Mouse (Mus musculus): ENCODE results near the gene Slc25a34. TPM values are rescaled to one million over a fixed set of nuclear protein-coding genes. Genes with fewer than 3 reads are reported as not detected.

The Slc25a34 gene
- total RNA-seq, 2 experiments from 2014 or later = 3.9 to 4.1 TPM

GRCm38 (mm10) chr4:141645988-141646387, 22.4 kb upstream of the Slc25a34 start:
- no peak for DNase-seq (ENCODE audit: low spot score in 2 of 2)

DNA sequence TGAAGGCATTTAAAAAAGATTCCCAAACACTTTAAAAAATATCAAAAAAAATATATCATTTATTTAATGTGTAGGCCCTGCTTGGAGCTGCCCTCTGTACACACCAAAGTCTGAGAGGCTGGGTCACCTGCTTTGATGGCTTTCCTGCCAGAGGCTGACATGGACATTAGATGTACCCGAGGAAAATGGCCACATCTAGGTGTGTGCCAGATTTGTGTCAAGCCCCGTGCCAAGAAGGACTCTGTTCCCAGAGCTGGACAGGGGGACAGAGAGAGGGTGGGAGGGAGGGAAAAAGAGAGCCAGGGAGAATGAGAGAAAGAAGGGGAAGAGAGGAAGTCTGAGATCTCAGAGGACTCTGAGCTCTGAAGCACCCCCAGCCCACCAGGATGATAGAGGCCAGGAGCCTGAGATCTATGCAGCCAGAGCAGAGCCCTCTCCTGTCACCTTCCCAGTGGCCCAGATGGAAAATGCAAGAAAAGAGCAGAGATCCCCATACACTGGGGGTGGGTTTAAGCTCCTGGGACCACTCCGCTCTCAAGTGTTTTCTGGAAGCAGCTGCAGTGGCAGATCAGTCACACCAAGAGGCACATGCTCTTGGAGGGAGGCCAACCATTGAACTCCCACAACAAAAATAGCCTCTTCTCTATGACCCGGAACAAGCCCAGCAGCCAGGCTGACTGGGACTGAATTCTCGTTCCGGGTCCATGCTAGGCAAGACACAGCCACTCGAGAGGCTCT, 19.7 kb upstream of the Slc25a34 start:
- peak; percentile 38 to 47 for DNase-seq (ENCODE audit: low spot score in 2 of 2)

DNA sequence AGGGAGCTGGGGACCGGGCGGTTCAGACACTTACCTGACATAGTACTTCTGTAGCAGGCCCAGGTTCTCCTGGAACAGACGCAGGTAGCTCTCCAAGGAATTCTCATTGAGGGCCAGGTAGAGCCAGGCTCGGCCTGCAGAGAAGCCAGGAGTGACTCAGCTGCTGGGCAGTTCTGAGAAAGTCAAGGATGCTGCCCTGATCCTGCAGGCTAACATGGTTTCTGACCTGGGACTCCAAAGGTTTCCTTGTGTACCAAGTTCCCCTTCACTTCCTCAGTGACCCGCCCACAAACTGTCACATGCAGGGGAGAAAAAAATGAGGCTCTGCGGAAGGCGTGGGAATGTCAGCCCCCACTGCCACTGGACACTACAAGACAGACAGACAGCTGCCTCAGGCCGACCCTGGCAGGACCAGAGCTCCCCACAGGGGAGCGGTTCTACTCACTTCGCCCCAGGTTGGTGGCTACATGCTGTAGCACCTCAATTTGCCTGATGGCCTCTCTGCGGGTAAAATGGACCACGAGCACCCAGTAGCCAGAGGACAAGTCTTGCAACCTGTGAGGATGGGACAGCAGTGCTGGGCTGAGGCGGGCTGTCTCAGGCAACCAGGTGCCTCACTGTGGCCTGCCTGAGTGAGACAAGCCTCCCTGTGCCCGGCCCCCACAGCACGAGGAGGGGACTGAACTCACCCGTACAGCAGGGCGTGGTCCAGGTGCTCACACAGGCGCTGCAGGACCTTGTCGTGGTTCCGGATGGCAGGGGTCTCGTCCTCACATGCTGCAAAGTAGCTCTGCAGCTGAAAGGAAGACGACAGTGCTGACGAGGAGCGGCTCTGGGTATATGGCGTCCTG, 18.6 kb upstream of the Slc25a34 start:
- DNase-seq (ENCODE audit: low spot score in 2 of 2) = no peak

- DNase-seq (ENCODE audit: low spot score in 2 of 2) = no peak
Observed at GRCm38 (mm10) chr4:141641353-141641771, 17.7 kb upstream of the Slc25a34 start.

DNA sequence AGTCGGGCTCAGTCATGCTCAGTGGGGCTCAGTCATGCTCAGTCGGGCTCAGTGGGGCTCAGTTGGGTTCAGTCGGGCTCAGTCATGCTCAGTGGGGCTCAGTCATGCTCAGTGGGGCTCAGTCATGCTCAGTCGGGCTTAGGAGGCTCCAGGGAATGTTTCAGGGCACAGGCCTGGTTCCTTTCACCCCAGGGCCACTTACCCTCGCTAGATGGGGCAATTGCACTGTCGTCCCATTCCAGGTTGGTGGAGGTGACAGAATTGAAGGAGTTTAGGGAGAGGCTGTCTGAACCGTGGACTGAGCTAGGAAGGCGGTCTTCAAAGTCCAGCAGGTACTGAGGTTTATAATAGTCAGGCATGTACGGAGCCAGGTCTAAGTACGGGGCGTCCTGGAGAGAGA, 15.9 kb upstream of the Slc25a34 start:
- no peak for DNase-seq (ENCODE audit: low spot score in 2 of 2)

DNA sequence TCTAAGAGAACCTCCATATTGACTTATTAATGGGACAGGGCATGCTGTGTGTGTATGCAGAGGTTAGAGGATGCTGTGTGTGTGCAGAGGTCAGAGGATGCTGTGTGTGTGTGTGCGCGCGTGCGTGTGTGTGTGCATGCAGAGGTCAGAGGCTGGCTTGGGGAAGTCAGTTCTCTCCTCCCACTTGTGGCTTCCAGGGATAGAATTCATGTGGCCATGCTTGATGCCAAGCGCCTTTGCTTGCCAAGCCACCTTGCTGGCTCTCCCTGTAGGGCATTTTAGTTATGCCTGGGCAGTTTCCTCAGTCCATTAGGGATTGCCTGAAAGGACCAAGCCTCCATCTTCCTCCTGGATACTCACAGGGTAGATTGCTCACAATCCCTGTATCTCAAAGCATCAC, 13.1 kb upstream of the Slc25a34 start:
- no peak for DNase-seq (ENCODE audit: low spot score in 2 of 2)

DNA sequence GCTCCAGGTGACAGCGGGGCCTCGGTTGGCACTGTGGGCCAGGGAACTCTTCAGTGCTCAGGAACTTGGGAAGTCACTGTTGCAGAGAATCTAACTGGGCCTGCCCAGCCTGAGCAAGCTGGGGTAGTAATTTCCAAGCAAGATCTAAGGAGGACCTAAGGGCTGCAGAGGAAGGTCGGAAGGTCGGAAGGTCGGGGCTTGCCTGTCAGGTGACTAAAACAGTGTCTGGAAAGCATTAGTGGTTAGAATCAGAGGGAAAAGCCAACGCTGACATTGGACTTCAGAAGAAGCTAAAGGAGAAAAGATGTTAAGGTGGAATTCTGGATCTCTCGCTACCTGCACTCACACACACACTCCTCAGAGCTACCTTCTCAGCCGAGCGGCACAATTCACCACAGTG, 12.4 kb upstream of the Slc25a34 start:
- DNase-seq (ENCODE audit: low spot score in 2 of 2) = no peak

GRCm38 (mm10) chr4:141632111-141632873, 8.7 kb upstream of the Slc25a34 start:
- no peak for DNase-seq (ENCODE audit: low spot score in 2 of 2)

- no peak for DNase-seq (ENCODE audit: low spot score in 2 of 2)
Observed at GRCm38 (mm10) chr4:141631250-141631649, 7.6 kb upstream of the Slc25a34 start.

GRCm38 (mm10) chr4:141630021-141630420, 6.4 kb upstream of the Slc25a34 start:
- no peak for DNase-seq (ENCODE audit: low spot score in 2 of 2)

DNA sequence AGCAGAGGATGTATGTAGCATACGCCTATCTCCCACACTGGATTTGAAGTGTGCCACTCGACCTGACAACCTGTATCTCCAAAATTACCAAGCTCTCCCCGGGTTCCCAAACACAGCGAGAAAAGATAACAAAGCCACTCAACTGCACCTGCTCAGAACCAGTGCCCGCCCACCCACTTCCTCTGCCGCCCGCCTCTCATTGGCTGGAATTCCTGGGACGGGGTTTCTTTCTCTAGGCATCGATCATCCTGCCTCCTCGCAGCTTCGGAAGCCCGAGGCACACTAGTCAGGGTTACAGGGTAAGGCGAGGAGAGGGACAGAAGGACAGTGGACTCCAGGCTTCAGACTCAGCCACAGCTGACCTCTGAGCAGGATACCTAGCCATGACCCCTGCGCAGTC, 5.0 kb upstream of the Slc25a34 start:
- DNase-seq (ENCODE audit: low spot score in 2 of 2) = no peak

- no peak for DNase-seq (ENCODE audit: low spot score in 2 of 2)
Observed at GRCm38 (mm10) chr4:141627502-141627901, 3.9 kb upstream of the Slc25a34 start.

DNA sequence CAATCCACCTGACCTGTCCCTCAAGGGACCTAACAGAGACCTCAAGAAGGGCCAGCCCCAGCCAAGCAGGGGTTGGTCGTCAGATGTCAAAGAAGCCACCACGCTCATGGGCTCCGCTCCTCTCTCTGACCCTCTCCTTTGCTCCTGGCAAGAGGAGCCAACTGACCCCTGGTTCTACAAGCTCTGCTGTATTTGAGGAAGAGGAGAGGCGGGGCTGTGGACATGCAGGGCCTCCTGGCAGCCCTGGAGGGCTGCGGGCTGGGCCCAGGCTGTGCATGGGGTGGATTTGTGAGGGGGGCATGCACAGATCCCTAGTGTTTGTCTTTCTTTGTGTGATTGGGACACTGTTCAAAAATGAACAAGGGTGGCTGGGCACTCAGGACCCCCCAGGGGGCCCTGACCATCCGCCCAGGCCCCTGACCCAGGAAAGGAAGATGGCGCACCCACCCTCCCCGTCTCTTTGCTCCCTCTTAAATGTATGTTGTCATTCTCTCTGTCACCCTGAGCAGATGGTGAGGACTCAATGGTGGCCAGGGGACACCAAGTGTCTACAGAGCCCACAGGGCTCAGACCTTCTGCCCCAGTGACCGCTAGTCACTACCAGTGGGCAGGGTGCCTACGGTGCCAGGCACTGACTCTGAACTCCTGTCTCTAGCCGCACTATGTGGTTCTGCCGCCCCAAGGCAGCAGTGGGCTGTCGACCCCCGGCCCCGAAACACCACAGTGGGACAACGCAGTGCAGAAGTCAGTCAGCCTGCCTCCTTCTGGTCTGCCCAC, 2.3 kb upstream of the Slc25a34 start:
- no peak for DNase-seq (ENCODE audit: low spot score in 2 of 2)

- DNase-seq (ENCODE audit: low spot score in 2 of 2) = peak in 1 of 2 experiments; percentile 34
Observed at GRCm38 (mm10) chr4:141624983-141625773, 1.6 kb upstream of the Slc25a34 start.

GRCm38 (mm10) chr4:141624134-141624533, 513 bp upstream of the Slc25a34 start:
- DNase-seq (ENCODE audit: low spot score in 2 of 2) = no peak

DNA sequence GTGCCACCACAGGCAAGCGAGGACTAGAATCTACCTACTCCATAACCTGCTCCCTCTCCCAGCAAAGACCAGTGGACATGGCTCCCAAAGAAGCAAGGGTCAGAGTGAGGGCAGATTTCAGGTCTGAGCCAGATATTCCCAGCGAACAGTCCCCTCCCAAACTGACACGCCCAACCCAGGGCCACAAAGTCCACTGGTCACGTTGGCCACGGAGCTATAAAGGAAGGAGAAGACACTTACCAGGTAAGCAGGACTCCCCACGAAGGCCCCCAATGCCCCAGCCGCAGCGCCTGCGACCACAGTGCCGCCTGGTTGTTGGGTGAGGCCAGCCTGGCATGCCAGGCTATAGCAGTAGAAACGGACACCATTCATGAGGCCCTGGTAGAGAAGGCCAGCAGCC, 584 bp downstream of the Slc25a34 start:
- no peak for DNase-seq (ENCODE audit: low spot score in 2 of 2)

DNA sequence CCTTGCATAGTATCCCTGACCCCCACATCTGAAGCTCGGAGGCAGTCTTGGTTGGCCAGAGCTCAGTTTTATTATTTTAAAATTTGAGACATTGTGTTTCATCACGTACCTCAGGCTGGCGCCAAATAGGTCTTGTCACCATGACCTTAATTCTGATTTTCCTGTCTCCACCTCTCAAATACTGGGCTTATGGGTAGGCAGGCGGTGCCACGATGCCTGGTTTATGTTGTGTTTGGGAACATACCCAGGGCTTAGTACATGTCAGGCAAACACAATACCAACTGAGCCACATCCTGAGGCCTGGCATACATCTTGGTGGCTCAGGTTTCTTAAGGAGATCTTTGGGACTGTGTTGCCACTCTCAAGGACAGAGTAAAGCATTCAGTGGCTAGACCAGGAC, 1.0 kb downstream of the Slc25a34 start:
- DNase-seq (ENCODE audit: low spot score in 2 of 2) = no peak

DNA sequence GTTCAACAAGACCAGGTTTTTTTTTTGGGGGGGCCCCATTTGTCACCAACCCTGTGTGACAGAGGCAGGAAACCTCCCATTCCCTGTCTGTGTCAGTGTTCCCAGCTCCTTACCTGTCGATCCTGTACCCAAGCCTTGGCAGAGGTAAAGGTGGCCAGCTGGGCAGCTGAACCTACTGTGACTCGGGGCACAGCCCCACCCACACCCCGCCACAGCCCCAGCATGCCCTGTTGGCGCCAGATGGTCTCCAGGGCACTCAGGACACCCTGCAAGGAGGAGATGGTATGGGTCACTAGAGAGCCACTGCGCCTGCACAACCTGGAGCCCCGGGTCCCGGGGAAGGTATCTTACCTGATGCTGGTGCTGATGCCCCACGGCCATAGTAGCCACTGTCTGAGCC, 1.5 kb downstream of the Slc25a34 start:
- no peak for DNase-seq (ENCODE audit: low spot score in 2 of 2)

- DNase-seq (ENCODE audit: low spot score in 2 of 2) = no peak
Observed at GRCm38 (mm10) chr4:141621297-141621696, 2.3 kb downstream of the Slc25a34 start.

DNA sequence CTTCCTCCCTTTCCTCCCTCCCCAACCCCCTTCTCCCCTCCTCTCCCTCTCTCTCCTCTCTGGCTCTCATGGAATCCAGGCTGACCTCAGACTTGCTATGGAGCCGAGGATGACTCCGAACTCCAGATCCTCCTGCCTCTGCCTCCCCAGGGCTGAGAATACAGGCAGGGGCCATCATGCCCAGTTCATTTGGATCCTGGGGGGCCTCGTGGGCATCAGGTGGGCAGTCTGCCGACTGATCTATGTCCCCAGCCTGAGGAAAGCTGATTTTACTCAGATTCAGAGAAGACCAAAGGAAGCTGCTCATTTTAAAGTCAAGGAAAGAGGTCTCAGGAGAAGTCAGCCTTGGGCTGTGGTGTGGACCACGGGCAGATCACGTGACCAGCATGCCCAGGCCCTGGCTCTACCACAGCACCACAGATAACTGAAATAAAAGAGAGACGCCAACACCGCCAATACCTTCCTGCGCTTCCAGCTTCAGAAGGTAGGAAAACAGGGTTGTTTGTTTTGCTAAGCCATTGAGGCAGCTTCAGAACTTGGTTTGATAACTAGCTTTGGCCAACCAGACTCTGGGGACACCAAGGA, 4.2 kb downstream of the Slc25a34 start:
- DNase-seq (ENCODE audit: low spot score in 2 of 2) = no peak

Measured in left cerebral cortex, adult 18-20 months (tissue).